ENCODE assay signal across 9 mouse cellular contexts in genomic region chr15:98636517-98636916, GRCm38 (mm10). TPM values are rescaled to one million over a fixed set of nuclear protein-coding genes. Genes with fewer than 3 reads are reported as not detected.
DNase-seq lines count a peak whose midpoint lies in the region; ATAC-seq and TF ChIP-seq lines count a peak whose summit lies in the region.
"Had no signal": no experiment of that assay in that cellular context is flagged by ENCODE, and none has a peak within 500 bp of the region (broad histone marks: within the 10 kb centered on the region; RNA-seq: fewer than 3 reads in every experiment).

No protein-coding gene starts in this region.

- peak overlapping the region; percentile 98 for H3K4me2 ChIP-seq in limb, embryonic 12.5 days
- H3K4me2 ChIP-seq in forebrain, embryonic 14.5 days (ENCODE audit: low read length), result peak overlapping the region; percentile 87
- H3K4me2 ChIP-seq in liver, embryonic 11.5 days, result no peak overlapping the region

- 54% methylated on average over 5 of the region's 5 CpGs for WGBS in limb, embryonic 12.5 days
- 41% methylated on average over 5 of the region's 5 CpGs for WGBS in limb, embryonic 10.5 days
- WGBS in forebrain, embryonic 14.5 days, result 26% methylated on average over 5 of the region's 5 CpGs
- WGBS in olfactory bulb, adult 2 months, result 17% methylated on average over 5 of the region's 5 CpGs
- WGBS in liver, embryonic 11.5 days, result 48% methylated on average over 5 of the region's 5 CpGs

- H3K9ac ChIP-seq in limb, embryonic 12.5 days (replicated peaks), result no peak overlapping the region; the same call in 1 of the 2 replicates
- H3K9ac ChIP-seq in forebrain, embryonic 14.5 days (ENCODE audit: low read length), result peak overlapping the region; percentile 95
- H3K9ac ChIP-seq in liver, embryonic 11.5 days (ENCODE audit: low read depth, low read length), result no peak overlapping the region

- no peak overlapping the region for H3K4me3 ChIP-seq in limb, embryonic 12.5 days (replicated peaks)
- no peak overlapping the region for H3K4me3 ChIP-seq in limb, embryonic 10.5 days
- peak overlapping the region; percentile 81 for H3K4me3 ChIP-seq in forebrain, embryonic 14.5 days (ENCODE audit: low read depth, low read length)
- peak overlapping the region; percentile 64 for H3K4me3 ChIP-seq in left cerebral cortex, adult 2 months
- H3K4me3 ChIP-seq in olfactory bulb, adult 2 months (ENCODE audit: insufficient read depth, low read depth, low read length), result peak overlapping the region; percentile 72
- H3K4me3 ChIP-seq in liver, embryonic 11.5 days (ENCODE audit: low read depth, low read length), result no peak overlapping the region

- ATAC-seq in limb, embryonic 12.5 days (ENCODE audit: insufficient number of reproducible peaks, insufficient read depth, low FRiP score, low TSS enrichment, low read depth), result no peak
- ATAC-seq in forebrain, embryonic 14.5 days, result no peak; the same call in 1 of the 2 replicates
- ATAC-seq in liver, embryonic 11.5 days (replicated peaks; ENCODE audit: low FRiP score), result no peak
- ATAC-seq: Patski had no signal

- no peak for TF ChIP-seq CTCF in left cerebral cortex, adult 2 months (IDR thresholded peaks at IDR 0.05)
- no peak for TF ChIP-seq CTCF in olfactory bulb, adult 2 months (IDR thresholded peaks at IDR 0.05; ENCODE audit: insufficient read depth, low read depth, low read length)

- TF ChIP-seq POLR2A in olfactory bulb, adult 2 months (IDR thresholded peaks at IDR 0.05; ENCODE audit: insufficient read depth, low read depth, low read length), result peak; percentile 45; the same call in 1 of the 2 replicates

- no peak overlapping the region for H3K27ac ChIP-seq in limb, embryonic 12.5 days
- H3K27ac ChIP-seq in limb, embryonic 10.5 days, result no peak overlapping the region
- 0 out of 2 replicates have a peak overlapping the region, but pooled peaks have one; percentile 21 for H3K27ac ChIP-seq in forebrain, embryonic 14.5 days (ENCODE audit: low read depth, low read length)
- H3K27ac ChIP-seq in left cerebral cortex, adult 2 months, result peak overlapping the region; percentile 80
- H3K27ac ChIP-seq in olfactory bulb, adult 2 months (ENCODE audit: insufficient read depth, low read depth, low read length), result peak overlapping the region; percentile 95
- H3K27ac ChIP-seq in liver, embryonic 11.5 days (ENCODE audit: low read depth, low read length), result no peak overlapping the region

- intact Hi-C loops in left cerebral cortex, adult 2 months (cut with DNase I), result no loop called here

- H3K27me3 ChIP-seq in limb, embryonic 12.5 days, result peaks cover 53% of the 10 kb centered on the region
- peaks cover 69% of the 10 kb centered on the region for H3K27me3 ChIP-seq in limb, embryonic 10.5 days (ENCODE audit: low read depth, poor library complexity, severe bottlenecking)
- no peaks in the 10 kb centered on the region for H3K27me3 ChIP-seq in forebrain, embryonic 14.5 days (replicated peaks; ENCODE audit: control insufficient read depth, insufficient read depth, low read length)
- H3K27me3 ChIP-seq in liver, embryonic 11.5 days (replicated peaks; ENCODE audit: control insufficient read depth, insufficient read depth, low read length), result peaks cover 82% of the 10 kb centered on the region
- H3K27me3 ChIP-seq: Patski had no signal

- H3K9me3 ChIP-seq in limb, embryonic 12.5 days, result no peaks in the 10 kb centered on the region
- H3K9me3 ChIP-seq in limb, embryonic 10.5 days (replicated peaks), result no peaks in the 10 kb centered on the region
- H3K9me3 ChIP-seq in forebrain, embryonic 14.5 days (replicated peaks; ENCODE audit: control insufficient read depth, low read length), result no peaks in the 10 kb centered on the region
- H3K9me3 ChIP-seq in liver, embryonic 11.5 days (ENCODE audit: control insufficient read depth, low read length), result no peaks in the 10 kb centered on the region

- peaks cover 17% of the 10 kb centered on the region for H3K36me3 ChIP-seq in limb, embryonic 12.5 days
- peaks cover 9% of the 10 kb centered on the region for H3K36me3 ChIP-seq in limb, embryonic 10.5 days
- H3K36me3 ChIP-seq in forebrain, embryonic 14.5 days (ENCODE audit: control insufficient read depth, insufficient read depth, low read length), result peaks cover 29% of the 10 kb centered on the region
- H3K36me3 ChIP-seq in liver, embryonic 11.5 days (ENCODE audit: control insufficient read depth, insufficient read depth, low read length), result no peaks in the 10 kb centered on the region; the same call in 1 of the 2 replicates

- H3K4me1 ChIP-seq in limb, embryonic 12.5 days (replicated peaks), result peaks cover 52% of the 10 kb centered on the region
- peaks cover 60% of the 10 kb centered on the region for H3K4me1 ChIP-seq in limb, embryonic 10.5 days
- peaks cover 31% of the 10 kb centered on the region for H3K4me1 ChIP-seq in forebrain, embryonic 14.5 days (ENCODE audit: control insufficient read depth, insufficient read depth, low read length)
- peaks cover 41% of the 10 kb centered on the region for H3K4me1 ChIP-seq in olfactory bulb, adult 2 months (ENCODE audit: control insufficient read depth, insufficient read depth, low read length)
- H3K4me1 ChIP-seq in liver, embryonic 11.5 days (replicated peaks; ENCODE audit: control insufficient read depth, insufficient read depth, low read length), result peaks cover 19% of the 10 kb centered on the region

- no peak for DNase-seq in limb, embryonic 10.5 days (ENCODE audit: low spot score)
- peak; percentile 80 for DNase-seq in forebrain, embryonic 14.5 days (ENCODE audit: low spot score)
- DNase-seq in left cerebral cortex, adult 2 months (ENCODE audit: extremely low spot score in 1 of 2, low spot score in 2 of 2), result peak; percentile 70
- no peak for DNase-seq in T-cell, adult 2 months (ENCODE audit: low spot score)
- DNase-seq in urinary bladder, adult 18-20 months (ENCODE audit: low spot score in 2 of 2), result no peak
- DNase-seq in liver, embryonic 11.5 days (ENCODE audit: low spot score), result no peak

RNA-seq across cellular contexts. Expression of gene Cacnb3, which starts 5.9 kb away (rescaled TPM):
- polyA plus RNA-seq in limb, embryonic 12.5 days (2016; fragmentation: Nextera tagmentation; extraction: Ambion mirVana), result 43.1 and 44.3 TPM in 2 replicates
- 16.6 and 24.2 TPM in 2 replicates for polyA plus RNA-seq in limb, embryonic 10.5 days (2016; fragmentation: Nextera tagmentation; extraction: Ambion mirVana)
- 75.9 and 95.4 TPM in 2 replicates for polyA plus RNA-seq in forebrain, embryonic 14.5 days (2014; fragmentation: Nextera tagmentation; extraction: Ambion mirVana)
- 100 to 1,000 TPM; 271 to 291 TPM for total RNA-seq in left cerebral cortex, adult 2 months (2021)
- polyA plus RNA-seq in olfactory bulb, adult 2 months (2012; ENCODE audit: insufficient read depth, insufficient read length, low replicate concordance, missing spikeins), result not detected in 2 replicates
- polyA plus RNA-seq in liver, embryonic 11.5 days (2014; fragmentation: Nextera tagmentation; extraction: Ambion mirVana), result 13.2 TPM in 2 replicates

RNA-seq across cellular contexts. Expression of gene Ddx23, which starts 26.2 kb away (rescaled TPM):
- polyA plus RNA-seq in limb, embryonic 12.5 days (2016; fragmentation: Nextera tagmentation; extraction: Ambion mirVana), result 24.5 and 31.5 TPM in 2 replicates
- 21.8 and 25.4 TPM in 2 replicates for polyA plus RNA-seq in limb, embryonic 10.5 days (2016; fragmentation: Nextera tagmentation; extraction: Ambion mirVana)
- 18.2 and 24.3 TPM in 2 replicates for polyA plus RNA-seq in forebrain, embryonic 14.5 days (2014; fragmentation: Nextera tagmentation; extraction: Ambion mirVana)
- 10 to 100 TPM; 84.4 to 90.2 TPM for total RNA-seq in left cerebral cortex, adult 2 months (2021)
- polyA plus RNA-seq in olfactory bulb, adult 2 months (2012; ENCODE audit: insufficient read depth, insufficient read length, low replicate concordance, missing spikeins), result not detected in 2 replicates
- polyA plus RNA-seq in liver, embryonic 11.5 days (2014; fragmentation: Nextera tagmentation; extraction: Ambion mirVana), result 18.8 and 19.4 TPM in 2 replicates

RNA-seq across cellular contexts. Expression of gene Adcy6, which starts 26.6 kb away (rescaled TPM):
- polyA plus RNA-seq in limb, embryonic 12.5 days (2016; fragmentation: Nextera tagmentation; extraction: Ambion mirVana), result 22.1 and 25.7 TPM in 2 replicates
- 15.7 and 16.5 TPM in 2 replicates for polyA plus RNA-seq in limb, embryonic 10.5 days (2016; fragmentation: Nextera tagmentation; extraction: Ambion mirVana)
- polyA plus RNA-seq in forebrain, embryonic 14.5 days (2014; fragmentation: Nextera tagmentation; extraction: Ambion mirVana), result 6.4 and 10.4 TPM in 2 replicates
- 10 to 100 TPM; 52.7 to 57.4 TPM for total RNA-seq in left cerebral cortex, adult 2 months (2021)
- 87.5 TPM in 1 of 2 replicates, not detected in the other for polyA plus RNA-seq in olfactory bulb, adult 2 months (2012; ENCODE audit: insufficient read depth, insufficient read length, low replicate concordance, missing spikeins)
- 8.3 and 12.3 TPM in 2 replicates for polyA plus RNA-seq in liver, embryonic 11.5 days (2014; fragmentation: Nextera tagmentation; extraction: Ambion mirVana)

RNA-seq across cellular contexts. Expression of gene Rnd1, which starts 40.7 kb away (rescaled TPM):
- polyA plus RNA-seq in limb, embryonic 12.5 days (2016; fragmentation: Nextera tagmentation; extraction: Ambion mirVana), result 0.24 and 0.54 TPM in 2 replicates
- polyA plus RNA-seq in limb, embryonic 10.5 days (2016; fragmentation: Nextera tagmentation; extraction: Ambion mirVana), result 0.38 and 0.62 TPM in 2 replicates
- polyA plus RNA-seq in forebrain, embryonic 14.5 days (2014; fragmentation: Nextera tagmentation; extraction: Ambion mirVana), result 6.3 and 6.8 TPM in 2 replicates
- 10 to 100 TPM; 27.4 to 27.7 TPM for total RNA-seq in left cerebral cortex, adult 2 months (2021)
- polyA plus RNA-seq in olfactory bulb, adult 2 months (2012; ENCODE audit: insufficient read depth, insufficient read length, low replicate concordance, missing spikeins), result not detected in 2 replicates
- 0.60 and 0.68 TPM in 2 replicates for polyA plus RNA-seq in liver, embryonic 11.5 days (2014; fragmentation: Nextera tagmentation; extraction: Ambion mirVana)

Comparison
In these comparisons a context has a peak if more than half of its experiments do, and no peak if none do; other contexts are left out.
1. H3K27ac ChIP-seq: peak in forebrain, embryonic 14.5 days (single experiment), left cerebral cortex, adult 2 months (single experiment) and olfactory bulb, adult 2 months (single experiment); none in limb, embryonic 12.5 days (single experiment), limb, embryonic 10.5 days (single experiment) and liver, embryonic 11.5 days (single experiment).
2. H3K4me3 ChIP-seq: peak in forebrain, embryonic 14.5 days (single experiment), left cerebral cortex, adult 2 months (single experiment) and olfactory bulb, adult 2 months (single experiment); none in limb, embryonic 12.5 days (single experiment), limb, embryonic 10.5 days (single experiment) and liver, embryonic 11.5 days (single experiment).
3. DNase-seq: peak in forebrain, embryonic 14.5 days (single experiment) and left cerebral cortex, adult 2 months (2 of 2); none in limb, embryonic 10.5 days (single experiment), T-cell, adult 2 months (single experiment), urinary bladder, adult 18-20 months (0 of 2) and liver, embryonic 11.5 days (single experiment).